Mouse (Mus musculus) liver, postnatal 0 days (tissue): Measurements from ENCODE around the gene Khk.

ENCODE experiments used
- CTCF ChIP-seq: sonication (generic); IDR thresholded peaks from 2 replicates; pipeline ENCODE4 v1.5.1; 2016; ENCODE audit warnings: antibody characterized with exemption, low read depth
- EP300 ChIP-seq: IDR thresholded peaks from 2 replicates; pipeline ENCODE4 v1.6.1; 2016; ENCODE audit warnings: antibody characterized with exemption, low read depth, mild to moderate bottlenecking

DNA sequence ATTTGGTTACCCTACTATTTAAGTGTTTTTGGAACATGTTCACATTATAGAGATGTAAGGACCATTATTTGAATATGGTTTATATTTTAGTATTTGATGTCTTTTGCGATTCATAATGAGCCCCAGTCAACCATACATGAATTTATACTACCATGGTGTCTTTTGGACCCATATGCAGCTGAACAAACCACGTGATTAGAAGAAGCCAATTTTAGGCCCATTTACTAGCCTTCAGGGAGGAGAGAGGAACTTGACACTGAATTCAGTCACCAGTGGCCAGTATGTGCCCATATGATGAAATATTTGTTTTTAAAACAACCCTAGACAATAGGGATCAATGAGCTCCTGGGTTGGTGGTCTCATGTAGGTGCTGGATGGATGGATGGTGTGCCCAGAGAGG lies 39.6 kb downstream of the Khk start:
- TF ChIP-seq CTCF: no peak
- TF ChIP-seq EP300: no peak
